Mouse (Mus musculus) MEL (cell line): ENCODE measurements around the gene Espnl. TPM values are rescaled to one million over a fixed set of nuclear protein-coding genes. Genes with fewer than 3 reads are reported as not detected.
A peak's percentile ranks its signal among the peaks of the same experiment; 100 is the strongest.

Experiments used
- DNase-seq: peaks from one replicate; pipeline ENCODE4 v3.0.0; 2011; ENCODE audit warnings: low read depth, low spot score
- H3K27ac ChIP-seq: 2 replicates; pipeline ENCODE4 v1.5.1; 2012; ENCODE audit warnings: low read depth, mild to moderate bottlenecking, control low read depth, low read length, moderate library complexity; ENCODE audit not compliant: control insufficient read depth
- H3K27me3 ChIP-seq, 2 experiments: fragments of 150-350 bp in 1 of 2; sonication (generic) in 1 of 2; 2 replicates each; pipeline ENCODE4 v1.6.1; 2012; ENCODE audit warnings: low read length in 2 of 2, mild to moderate bottlenecking in 2 of 2, improper control_type of control experiment in 1 of 2, moderate library complexity in 1 of 2; ENCODE audit not compliant: insufficient read depth in 2 of 2, control insufficient read depth in 1 of 2
- H3K36me3 ChIP-seq, 2 experiments: 2 replicates each; pipeline ENCODE4 v1.6.1; 2012 to 2014; ENCODE audit warnings: low read length in 2 of 2, improper control_type of control experiment in 1 of 2, inconsistent platforms in 1 of 2, mild to moderate bottlenecking in 1 of 2; ENCODE audit not compliant: insufficient read depth in 2 of 2, control insufficient read depth in 1 of 2
- H3K4me1 ChIP-seq, 2 experiments: fragments of 150-350 bp in 1 of 2; sonication (generic) in 1 of 2; 2 replicates each; pipeline ENCODE4 v1.6.1; 2012; ENCODE audit warnings: low read length in 2 of 2, improper control_type of control experiment in 1 of 2, mild to moderate bottlenecking in 1 of 2; ENCODE audit not compliant: insufficient read depth in 2 of 2, control insufficient read depth in 1 of 2
- H3K4me3 ChIP-seq, 2 experiments: fragments of 150-350 bp in 1 of 2; sonication (generic) in 1 of 2; 2 replicates each; pipeline ENCODE4 v1.5.1; 2012; ENCODE audit warnings: low read depth in 2 of 2, low read length in 2 of 2, mild to moderate bottlenecking in 2 of 2, moderate library complexity in 2 of 2, control low read depth in 1 of 2, improper control_type of control experiment in 1 of 2; ENCODE audit not compliant: control insufficient read depth in 1 of 2, insufficient read depth in 1 of 2
- H3K79me2 ChIP-seq: 2 replicates; pipeline ENCODE4 v1.6.1; 2012; ENCODE audit warnings: mild to moderate bottlenecking, low read length, moderate library complexity; ENCODE audit not compliant: control insufficient read depth, poor library complexity, insufficient read depth
- H3K9ac ChIP-seq: 2 replicates; pipeline ENCODE4 v1.6.1; 2012; ENCODE audit warnings: low read depth, mild to moderate bottlenecking, control low read depth, low read length, moderate library complexity; ENCODE audit not compliant: control insufficient read depth, poor library complexity, severe bottlenecking
- H3K9me3 ChIP-seq: fragments of 150-350 bp; sonication (generic); replicated peaks from 2 replicates; pipeline ENCODE4 v1.6.1; 2012; ENCODE audit warnings: mild to moderate bottlenecking, low read length, improper control_type of control experiment, moderate library complexity; ENCODE audit not compliant: insufficient read depth
- BHLHE40 ChIP-seq: IDR thresholded peaks from 2 replicates; pipeline ENCODE4 v1.6.1; 2012; ENCODE audit warnings: low read depth, mild to moderate bottlenecking, inconsistent platforms, low read length, improper control_type of control experiment, borderline replicate concordance
- CHD1 ChIP-seq: IDR thresholded peaks from 2 replicates; pipeline ENCODE4 v1.6.1; 2012; ENCODE audit warnings: low read depth, mild to moderate bottlenecking, inconsistent platforms, low read length, improper control_type of control experiment
- CHD2 ChIP-seq: IDR thresholded peaks from 2 replicates; pipeline ENCODE4 v1.6.1; 2011; ENCODE audit warnings: low read length, improper control_type of control experiment
- CTCF ChIP-seq, 3 experiments: IDR thresholded peaks in 2 of 3; conservative IDR thresholded peaks in 1 of 3; 2 replicates each; pipeline ENCODE4 v1.5.1; 2011 to 2012; ENCODE audit warnings: low read length in 3 of 3, low read depth in 2 of 3, mild to moderate bottlenecking in 2 of 3, improper control_type of control experiment in 1 of 3, inconsistent platforms in 1 of 3, mixed read lengths in 1 of 3, moderate library complexity in 1 of 3; ENCODE audit not compliant: control insufficient read depth in 1 of 3, insufficient read depth in 1 of 3, poor library complexity in 1 of 3, severe bottlenecking in 1 of 3
- E2F4 ChIP-seq: IDR thresholded peaks from 2 replicates; pipeline ENCODE4 v1.6.1; 2011; ENCODE audit warnings: low read depth, low read length, improper control_type of control experiment, borderline replicate concordance
- EP300 ChIP-seq, 2 experiments: IDR thresholded peaks; 2 replicates each; pipeline ENCODE4 v1.6.1; 2011; ENCODE audit warnings: improper control_type of control experiment in 2 of 2, low read length in 2 of 2, low read depth in 1 of 2, mild to moderate bottlenecking in 1 of 2
- GABPA ChIP-seq: IDR thresholded peaks from 2 replicates; pipeline ENCODE4 v1.6.1; 2012; ENCODE audit warnings: low read depth, mild to moderate bottlenecking, inconsistent platforms, low read length, improper control_type of control experiment, moderate library complexity
- GATA1 ChIP-seq: IDR thresholded peaks from 2 replicates; pipeline ENCODE4 v1.6.1; 2011; ENCODE audit warnings: low read depth, low read length, improper control_type of control experiment
- HCFC1 ChIP-seq: IDR thresholded peaks from 2 replicates; pipeline ENCODE4 v1.6.1; 2012; ENCODE audit warnings: low read depth, mild to moderate bottlenecking, inconsistent platforms, low read length, improper control_type of control experiment, moderate library complexity
- JUND ChIP-seq: IDR thresholded peaks from 2 replicates; pipeline ENCODE4 v1.6.1; 2011; ENCODE audit warnings: low read depth, mild to moderate bottlenecking, improper control_type of control experiment, low read length
- KAT2A ChIP-seq: conservative IDR thresholded peaks from 2 replicates; pipeline ENCODE4 v1.6.1; 2012; ENCODE audit warnings: low read depth, low read length, improper control_type of control experiment, inconsistent platforms
- MAFK ChIP-seq: IDR thresholded peaks from 2 replicates; pipeline ENCODE4 v1.6.1; 2011; ENCODE audit warnings: low read depth, mild to moderate bottlenecking, low read length, improper control_type of control experiment, borderline replicate concordance
- MAX ChIP-seq: IDR thresholded peaks from 2 replicates; pipeline ENCODE4 v1.6.1; 2011; ENCODE audit warnings: low read length, improper control_type of control experiment
- MXI1 ChIP-seq: IDR thresholded peaks from 2 replicates; pipeline ENCODE4 v1.6.1; 2011; ENCODE audit warnings: mild to moderate bottlenecking, low read depth, low read length, improper control_type of control experiment
- MYB ChIP-seq: IDR thresholded peaks from 2 replicates; pipeline ENCODE4 v1.6.1; 2011; ENCODE audit warnings: mild to moderate bottlenecking, low read depth, low read length, improper control_type of control experiment
- NELFE ChIP-seq: IDR thresholded peaks from 2 replicates; pipeline ENCODE4 v1.6.1; 2011; ENCODE audit warnings: low read depth, low read length, improper control_type of control experiment
- POLR2AphosphoS2 ChIP-seq: IDR thresholded peaks from 2 replicates; pipeline ENCODE4 v1.6.1; 2011; ENCODE audit warnings: low read length, improper control_type of control experiment
- POLR2AphosphoS5 ChIP-seq: IDR thresholded peaks from 2 replicates; pipeline ENCODE4 v1.6.1; 2012; ENCODE audit warnings: low read depth, borderline replicate concordance, mild to moderate bottlenecking, inconsistent platforms, low read length, moderate library complexity, mixed read lengths
- RAD21 ChIP-seq: IDR thresholded peaks from 2 replicates; pipeline ENCODE4 v1.6.1; 2011; ENCODE audit warnings: mild to moderate bottlenecking, low read depth, low read length, improper control_type of control experiment
- RCOR1 ChIP-seq: IDR thresholded peaks from 2 replicates; pipeline ENCODE4 v1.6.1; 2012; ENCODE audit warnings: low read depth, mild to moderate bottlenecking, inconsistent platforms, low read length, improper control_type of control experiment
- SIN3A ChIP-seq: IDR thresholded peaks from 2 replicates; pipeline ENCODE4 v1.6.1; 2012; ENCODE audit warnings: low read length, improper control_type of control experiment, inconsistent platforms
- TAL1 ChIP-seq: IDR thresholded peaks from 2 replicates; pipeline ENCODE4 v1.6.1; 2012; ENCODE audit warnings: mild to moderate bottlenecking, inconsistent platforms, low read length, moderate library complexity, mixed read lengths
- TBP ChIP-seq: IDR thresholded peaks from 2 replicates; pipeline ENCODE4 v1.8.0; 2011; ENCODE audit warnings: low read depth, low read length, improper control_type of control experiment
- TCF12 ChIP-seq: IDR thresholded peaks from 2 replicates; pipeline ENCODE4 v1.6.1; 2014; ENCODE audit warnings: low read depth, mild to moderate bottlenecking, inconsistent platforms, low read length, improper control_type of control experiment, moderate library complexity
- UBTF ChIP-seq: IDR thresholded peaks from 2 replicates; pipeline ENCODE4 v1.6.1; 2012; ENCODE audit warnings: low read depth, mild to moderate bottlenecking, inconsistent platforms, low read length, improper control_type of control experiment, moderate library complexity, borderline replicate concordance; ENCODE audit not compliant: insufficient read depth
- USF2 ChIP-seq, 2 experiments: IDR thresholded peaks; 2 replicates each; pipeline ENCODE4 v1.6.1; 2011 to 2012; ENCODE audit warnings: improper control_type of control experiment in 2 of 2, low read length in 2 of 2, borderline replicate concordance in 1 of 2, inconsistent platforms in 1 of 2, low read depth in 1 of 2, mild to moderate bottlenecking in 1 of 2; ENCODE audit not compliant: insufficient read depth in 1 of 2
- ZC3H11A ChIP-seq: IDR thresholded peaks from 2 replicates; pipeline ENCODE4 v1.6.1; 2012; ENCODE audit warnings: low read depth, mild to moderate bottlenecking, inconsistent platforms, low read length, improper control_type of control experiment
- ZMIZ1 ChIP-seq: IDR thresholded peaks from 2 replicates; pipeline ENCODE4 v1.6.1; 2012; ENCODE audit warnings: low read depth, mild to moderate bottlenecking, inconsistent platforms, low read length, improper control_type of control experiment, moderate library complexity
- ZNF384 ChIP-seq: IDR thresholded peaks from 2 replicates; pipeline ENCODE4 v1.6.1; 2012; ENCODE audit warnings: low read depth, mild to moderate bottlenecking, inconsistent platforms, low read length, improper control_type of control experiment
- polyA plus RNA-seq, 2 experiments: library from polyadenylated mRNA; stranded (reverse) in 1 of 2; unstranded in 1 of 2; fragments of >175 nt in 1 of 2; fragments of >200 nt in 1 of 2; gene quantifications; 2 replicates each; pipeline versions ENCODE4 v1.2.1 to v1.2.4; 2012; ENCODE audit warnings: low replicate concordance in 2 of 2, low read depth in 1 of 2; ENCODE audit not compliant: insufficient read length in 2 of 2, insufficient read depth in 1 of 2, missing spikeins in 1 of 2
- total RNA-seq: library from RNA; depleted of rRNA; stranded (reverse); fragments of 300-350 nt; gene quantifications from 2 replicates; pipeline ENCODE4 v1.2.3, GENCODE M21; 2012

Espnl gene
- total and polyA plus RNA-seq, 3 experiments = 2.0 to 2.1 TPM; not detected in 1

DNA sequence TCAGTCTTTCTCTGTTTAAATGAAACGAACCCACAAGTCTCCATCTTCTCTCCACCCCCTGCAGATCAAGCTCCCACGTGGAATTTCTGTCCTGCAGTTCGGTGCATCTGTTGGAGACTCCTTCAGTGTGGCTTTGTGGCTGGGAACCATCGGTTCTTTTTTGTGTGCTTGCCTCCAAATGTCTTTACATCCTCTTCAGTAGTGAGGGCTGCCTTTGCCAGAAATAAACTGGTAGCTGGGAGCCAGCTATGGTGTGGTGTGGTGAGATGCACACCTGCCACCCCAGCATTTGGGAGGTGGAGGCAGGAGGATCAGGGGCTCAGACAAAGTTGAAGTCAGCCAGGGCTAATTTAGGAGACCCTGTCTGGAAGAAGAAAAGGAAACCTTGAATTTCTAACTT lies 10.2 kb downstream of the Espnl start:
- H3K27me3 ChIP-seq = no peaks in the 10 kb centered on the region
- no peaks in the 10 kb centered on the region for H3K79me2 ChIP-seq
- no peak overlapping the region for H3K4me3 ChIP-seq
- no peaks in the 10 kb centered on the region; a peak in 1 of 4 replicates for H3K36me3 ChIP-seq
- no peak for DNase-seq
- H3K27ac ChIP-seq = no peak overlapping the region
- no peak for TF ChIP-seq POLR2AphosphoS5
- no peak for TF ChIP-seq SIN3A
- no peak for TF ChIP-seq TBP
- TF ChIP-seq TAL1 = no peak
- TF ChIP-seq MAFK = no peak
- no peak for TF ChIP-seq E2F4
- no peak for TF ChIP-seq KAT2A
- no peak for TF ChIP-seq NELFE
- TF ChIP-seq UBTF = no peak
- H3K9ac ChIP-seq = no peak overlapping the region
- H3K9me3 ChIP-seq = no peaks in the 10 kb centered on the region
- H3K4me1 ChIP-seq = peaks cover 0 to 6% of the 10 kb centered on the region in 2 experiments; a peak in 1 of 4 replicates

DNA sequence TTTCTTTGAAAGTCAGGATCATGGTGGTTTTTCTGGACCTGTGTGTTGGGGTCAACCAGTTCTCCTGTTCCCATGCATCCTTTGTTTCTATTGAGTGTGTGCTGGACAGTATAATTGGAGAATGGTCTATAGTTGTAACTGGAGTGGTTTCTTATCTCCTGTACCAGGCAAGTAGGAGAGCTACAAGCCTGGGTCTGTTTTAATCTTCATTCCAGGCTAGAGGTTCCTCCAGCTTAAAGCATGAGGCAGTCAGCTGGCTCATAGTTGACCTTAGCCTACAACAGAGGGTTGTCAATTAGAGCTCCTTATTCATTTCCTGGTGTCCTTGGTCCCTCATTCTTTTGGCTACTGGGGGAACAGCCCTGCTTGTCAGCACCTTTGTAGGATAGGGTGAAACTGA lies 11.7 kb downstream of the Espnl start:
- Histone ChIP-seq H3K4me3 (no peak overlapping the region), H3K36me3 (no peaks in the 10 kb centered on the region; a peak in 1 of 4 replicates), H3K9me3 (no peaks in the 10 kb centered on the region), H3K27ac (no peak overlapping the region), H3K27me3 (no peaks in the 10 kb centered on the region), H3K9ac (no peak overlapping the region), H3K79me2 (no peaks in the 10 kb centered on the region), H3K4me1 (peaks cover 0 to 6% of the 10 kb centered on the region in 2 experiments; a peak in 1 of 4 replicates)
- TF ChIP-seq CTCF (IDR thresholded peaks at IDR 0.05 in 2 of 3, conservative IDR thresholded peaks at IDR 0.05 in 1 of 3; ENCODE audit: control insufficient read depth in 1 of 3, insufficient read depth in 1 of 3, low read depth in 2 of 3, low read length in 3 of 3, poor library complexity in 1 of 3, severe bottlenecking in 1 of 3) (no peak), TAL1 (0 out of 2 replicates have a peak, but pooled peaks have one; percentile 41), GABPA (no peak), RCOR1 (no peak), EP300 (IDR thresholded peaks at IDR 0.05; ENCODE audit: low read depth in 1 of 2, low read length in 2 of 2) (0 out of 4 replicates have a peak, but pooled peaks of 1 of the 2 experiments have one; percentile 17), TCF12 (no peak), RAD21 (no peak), UBTF (no peak), ZC3H11A (no peak), CHD1 (no peak), MAFK (no peak), JUND (no peak), POLR2AphosphoS5 (no peak), USF2 (IDR thresholded peaks at IDR 0.05; ENCODE audit: borderline replicate concordance in 1 of 2, insufficient read depth in 1 of 2, low read depth in 1 of 2, low read length in 2 of 2) (no peak), GATA1 (peak; percentile 24; the same call in 1 of the 2 replicates), BHLHE40 (no peak), MYB (no peak), HCFC1 (no peak), ZNF384 (no peak), SIN3A (no peak), MXI1 (no peak), POLR2AphosphoS2 (no peak), NELFE (no peak), MAX (no peak), CHD2 (no peak), ZMIZ1 (no peak)
- peak; percentile 45 for DNase-seq
